Mouse (Mus musculus) bone marrow, adult 2 months (tissue): ENCODE measurements around the gene Stoml1.

Experiments used
- CTCF ChIP-seq: fragments of 200-500 bp; IDR thresholded peaks from 2 replicates; pipeline ENCODE4 v1.5.1; 2011; ENCODE audit warnings: low read length, control low read depth; ENCODE audit not compliant: control insufficient read depth, insufficient read depth
- POLR2A ChIP-seq: fragments of 200-500 bp; IDR thresholded peaks from 2 replicates; pipeline ENCODE4 v1.6.1; 2011; ENCODE audit warnings: low read depth, mild to moderate bottlenecking, control low read depth, low read length, borderline replicate concordance; ENCODE audit not compliant: control insufficient read depth

DNA sequence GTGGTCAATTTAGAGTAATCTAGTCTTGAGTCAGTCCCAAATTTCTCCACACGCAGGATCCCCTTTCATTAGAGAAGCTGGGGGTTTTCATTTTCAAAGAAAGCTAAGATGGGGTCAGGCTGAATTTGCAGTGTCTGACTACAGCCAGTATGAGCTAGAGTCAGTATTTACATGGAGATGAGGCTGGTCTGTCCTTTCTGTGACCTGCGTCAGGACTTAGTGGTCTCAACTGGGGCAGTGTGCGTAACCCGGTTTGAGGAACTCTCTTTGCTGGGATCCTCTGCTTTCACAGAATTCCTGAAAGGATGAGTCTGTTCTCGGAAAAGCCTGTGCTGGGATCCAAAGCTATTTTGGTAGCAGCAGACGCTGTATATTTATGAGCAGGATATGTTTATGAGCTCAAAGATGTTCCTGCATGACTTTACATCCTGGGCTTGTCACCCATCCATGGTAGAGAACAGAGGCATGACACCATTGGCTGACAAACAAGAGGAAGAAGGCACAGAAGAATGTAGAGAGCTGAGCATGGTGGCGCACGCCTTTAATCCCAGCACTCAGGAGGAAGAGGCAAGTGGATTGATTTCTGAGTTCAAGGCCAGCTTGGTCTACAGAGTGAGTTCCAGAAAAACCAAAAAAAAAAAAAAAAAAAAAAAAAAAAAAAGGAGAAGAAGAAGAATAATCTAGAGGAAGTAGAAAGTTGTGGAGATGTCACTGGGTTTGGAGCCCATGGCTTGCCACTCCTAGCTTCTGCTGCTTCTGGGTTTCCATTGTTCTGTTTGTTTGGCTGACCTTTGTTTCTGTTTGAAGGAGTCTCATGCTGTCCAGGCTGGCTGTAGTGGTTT is 43.3 kb upstream of the Stoml1 start:
- TF ChIP-seq CTCF (no peak), POLR2A (no peak)
